Mouse (Mus musculus) bone marrow, adult 2 months (tissue): Measurements from ENCODE around the gene Gm21891. TPM values are rescaled to one million over a fixed set of nuclear protein-coding genes. Genes with fewer than 3 reads are reported as not detected.
"Not testable (repeated sequence)": the region's sequence is repeated elsewhere in the genome, so short reads cannot be mapped to it uniquely, and the experiment has no call there.

Experiments
- H3K27ac ChIP-seq: fragments of 200-500 bp; 2 replicates; pipeline ENCODE4 v1.5.1; 2012; ENCODE audit warnings: low read depth, mild to moderate bottlenecking, control low read depth, inconsistent platforms, low read length; ENCODE audit not compliant: control insufficient read depth, poor library complexity, insufficient read depth
- H3K4me1 ChIP-seq: fragments of 200-500 bp; 2 replicates; pipeline ENCODE4 v1.6.1; 2011; ENCODE audit warnings: low read length; ENCODE audit not compliant: control insufficient read depth, insufficient read depth
- H3K4me3 ChIP-seq: fragments of 200-500 bp; replicated peaks from 2 replicates; pipeline ENCODE3; 2011; ENCODE audit warnings: mild to moderate bottlenecking, low read depth, low read length, control low read depth; ENCODE audit not compliant: control insufficient read depth
- WGBS: fragments of 180-500 bp; shearing (Covaris S2); methylation state at CpG from one replicate; pipeline ENCODE4 v1.1.7; 2018; 5-methylcytosine and 5-hydroxymethylcytosine counted together
- polyA plus RNA-seq: library from polyadenylated mRNA; stranded (reverse); fragments of >200 nt; gene quantifications from 2 replicates; pipeline ENCODE4 v1.2.4, GENCODE M21; 2011; ENCODE audit warnings: low replicate concordance; ENCODE audit not compliant: missing spikeins, insufficient read depth, insufficient read length

Gene Gm21891
- not detected in 2 replicates for polyA plus RNA-seq

- H3K27ac ChIP-seq, H3K4me3 ChIP-seq, H3K4me1 ChIP-seq: not testable (repeated sequence)
- WGBS, result no CpG with 5 or more reads among the region's 3 CpGs
Measured at GRCm38 (mm10) chrY:13133392-13133791, at the start of gene Gm21891. Gene Gm21891 (minus strand): TSS chrY:13133492.

- not testable (repeated sequence) for H3K4me1 ChIP-seq, H3K4me3 ChIP-seq, H3K27ac ChIP-seq
Measured at GRCm38 (mm10) chrY:13161668-13162067, 28.4 kb upstream of the Gm21891 start, which contains the start of gene Gm21425. Gene Gm21425 (plus strand): TSS chrY:13161968.

Other genes starting within 250 kb of the Gm21891 start
- not detected in 2 replicates for gene Gm20807, start 90.6 kb downstream of the Gm21891 start, polyA plus RNA-seq
- gene Gm21425, start 28.5 kb upstream of the Gm21891 start, polyA plus RNA-seq, result not detected in 2 replicates
- not detected in 2 replicates for gene Gm21828, start 90.4 kb upstream of the Gm21891 start, polyA plus RNA-seq
- not detected in 2 replicates for gene Gm21440, start 118.9 kb upstream of the Gm21891 start, polyA plus RNA-seq
- gene Gm21454, start 119.0 kb upstream of the Gm21891 start, polyA plus RNA-seq, result not detected in 2 replicates
- not detected in 2 replicates for gene Gm21725, start 215.6 kb upstream of the Gm21891 start, polyA plus RNA-seq